8 mouse cellular contexts compared by ENCODE assay signal in genomic region chr19:46518828-46519621, GRCm38 (mm10). TPM values are rescaled to one million over a fixed set of nuclear protein-coding genes. Genes with fewer than 3 reads are reported as not detected.
DNase-seq lines count a peak whose midpoint lies in the region; ATAC-seq and TF ChIP-seq lines count a peak whose summit lies in the region.

No protein-coding gene starts in this region.

- H3K4me2 ChIP-seq in limb, embryonic 15.5 days: peak overlapping the region; percentile 54

- 19% methylated on average over 5 of the region's 5 CpGs for WGBS in limb, embryonic 15.5 days

- no peak for ATAC-seq in limb, embryonic 15.5 days (ENCODE audit: insufficient number of reproducible peaks, low FRiP score, low TSS enrichment, low read depth)
- ATAC-seq in frontal cortex, adult (ENCODE audit: low TSS enrichment): no peak

- intact Hi-C loops in gastrocnemius, adult 2 months (cut with DNase I): no loop called here
- intact Hi-C loops in gastrocnemius, postnatal 14 days (cut with DNase I; ENCODE audit: low total_unique reads): no loop called here
- intact Hi-C loops in left cerebral cortex, postnatal 36 days (cut with DNase I): no loop called here

- H3K27me3 ChIP-seq in limb, embryonic 15.5 days: no peaks in the 10 kb centered on the region

- peak overlapping the region; percentile 57 for H3K4me3 ChIP-seq in gastrocnemius, adult 2 months
- peak overlapping the region; percentile 27; the same call in 1 of the 2 replicates for H3K4me3 ChIP-seq in limb, embryonic 15.5 days

- no peak for TF ChIP-seq CTCF in gastrocnemius, adult 2 months (IDR thresholded peaks at IDR 0.05)

- H3K9me3 ChIP-seq in limb, embryonic 15.5 days: no peaks in the 10 kb centered on the region

- peaks cover 45% of the 10 kb centered on the region for H3K4me1 ChIP-seq in limb, embryonic 15.5 days

- peaks cover 19% of the 10 kb centered on the region for H3K36me3 ChIP-seq in limb, embryonic 15.5 days

- peak overlapping the region; percentile 68 for H3K27ac ChIP-seq in gastrocnemius, adult 2 months
- H3K27ac ChIP-seq in limb, embryonic 15.5 days: peak overlapping the region; percentile 75; the same call in 1 of the 2 replicates

- no peak overlapping the region for H3K9ac ChIP-seq in limb, embryonic 15.5 days

- DNase-seq in gastrocnemius, adult 2 months: no peak
- no peak for DNase-seq in gastrocnemius, postnatal 14 days
- DNase-seq in thymus, postnatal 4 days: peak; percentile 36
- DNase-seq in thymus, postnatal 25 days: no peak
- DNase-seq in urinary bladder, adult 18-20 months (ENCODE audit: low spot score in 2 of 2): no peak
- DNase-seq in left cerebral cortex, postnatal 36 days (ENCODE audit: low spot score in 2 of 2): no peak

RNA-seq across cellular contexts. Expression of gene Trim8, which starts 17.5 kb away (rescaled TPM):
- total RNA-seq in gastrocnemius, adult 2 months (2021): 10 to 100 TPM; 20.2 to 20.7 TPM
- 10 to 100 TPM; 20.1 to 23.1 TPM for total RNA-seq in gastrocnemius, postnatal 14 days (2021)
- 14.6 and 15.1 TPM in 2 replicates for polyA plus RNA-seq in limb, embryonic 15.5 days (2015; fragmentation: Nextera tagmentation; extraction: Ambion mirVana)
- total RNA-seq in left cerebral cortex, postnatal 36 days (2021): 100 to 1,000 TPM; 109 to 114 TPM

RNA-seq across cellular contexts. Expression of gene Arl3, which starts 54.0 kb away (rescaled TPM):
- total RNA-seq in gastrocnemius, adult 2 months (2021): 10 to 100 TPM; 64.0 to 67.7 TPM
- total RNA-seq in gastrocnemius, postnatal 14 days (2021): 10 to 100 TPM; 47.1 to 56.5 TPM
- 127 and 138 TPM in 2 replicates for polyA plus RNA-seq in limb, embryonic 15.5 days (2015; fragmentation: Nextera tagmentation; extraction: Ambion mirVana)
- 100 to 1,000 TPM; 112 to 120 TPM for total RNA-seq in left cerebral cortex, postnatal 36 days (2021)

RNA-seq across cellular contexts. Expression of gene Sfxn2, which starts 54.1 kb away (rescaled TPM):
- total RNA-seq in gastrocnemius, adult 2 months (2021): 1 to 10 TPM; 3.2 to 3.7 TPM
- 1 to 10 TPM; 2.8 to 3.4 TPM for total RNA-seq in gastrocnemius, postnatal 14 days (2021)
- polyA plus RNA-seq in limb, embryonic 15.5 days (2015; fragmentation: Nextera tagmentation; extraction: Ambion mirVana): 22.3 and 23.5 TPM in 2 replicates
- total RNA-seq in left cerebral cortex, postnatal 36 days (2021): 1 to 10 TPM; 4.3 to 7.1 TPM

Comparison
In these comparisons a context has a peak if more than half of its experiments do, and no peak if none do; other contexts are left out.
1. RNA of gene Trim8, which starts 17.5 kb away (total RNA-seq): 109 to 114 TPM in left cerebral cortex, postnatal 36 days; 20.1 to 23.1 TPM in gastrocnemius, postnatal 14 days and 20.2 to 20.7 TPM in gastrocnemius, adult 2 months; every median in the first group is over 4 times any median in the second.